Mouse (Mus musculus): ENCODE results near the gene Lmo2.

The Lmo2 gene

DNA sequence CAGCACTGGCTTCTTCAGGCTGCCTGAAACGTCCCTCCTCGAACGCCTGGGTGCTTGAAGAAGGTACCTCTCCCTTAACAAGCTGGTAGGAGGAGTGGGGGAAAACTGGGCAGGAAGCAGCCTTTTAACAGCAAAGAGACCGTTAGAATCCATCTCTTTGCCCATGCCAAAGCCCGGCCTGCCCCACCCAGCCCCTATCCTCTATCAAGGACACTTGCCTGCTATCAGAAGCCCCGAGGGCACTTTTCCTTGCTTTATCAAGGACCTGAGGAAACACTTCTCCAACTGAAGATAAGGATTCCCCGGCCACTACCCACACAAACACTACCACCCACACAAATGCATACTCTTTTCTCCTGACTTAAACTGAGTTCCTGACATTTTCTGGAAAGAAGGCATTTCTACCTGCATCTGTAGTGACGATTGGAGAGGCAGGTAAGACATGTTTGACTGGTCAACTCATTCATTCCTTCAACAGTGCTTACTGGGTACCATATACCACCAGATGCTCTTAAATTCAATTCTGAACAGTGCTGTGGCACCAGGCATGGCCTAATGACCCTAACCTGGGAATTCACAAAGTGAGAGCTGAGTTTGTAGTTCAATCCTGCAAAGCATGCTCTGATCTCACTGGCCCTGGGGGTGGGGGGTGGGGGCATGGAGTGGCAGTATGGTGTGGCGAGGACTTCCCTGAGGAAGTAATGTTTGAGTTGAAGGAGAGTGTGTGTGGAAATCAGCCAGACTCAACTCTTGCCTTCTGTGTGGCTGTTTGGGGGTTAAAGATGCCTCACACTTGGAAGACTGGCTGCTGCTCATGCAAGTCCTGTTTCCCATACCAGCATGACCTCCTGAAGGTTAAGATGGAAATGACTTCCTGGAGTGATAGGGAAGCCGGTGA, at the start of gene Lmo2:
Gene Lmo2 (plus strand): TSS at position 338 of the 898 bp plus-strand sequence.
- no peak for DNase-seq (ENCODE audit: low read depth in 1 of 2, low spot score in 2 of 2)

DNA sequence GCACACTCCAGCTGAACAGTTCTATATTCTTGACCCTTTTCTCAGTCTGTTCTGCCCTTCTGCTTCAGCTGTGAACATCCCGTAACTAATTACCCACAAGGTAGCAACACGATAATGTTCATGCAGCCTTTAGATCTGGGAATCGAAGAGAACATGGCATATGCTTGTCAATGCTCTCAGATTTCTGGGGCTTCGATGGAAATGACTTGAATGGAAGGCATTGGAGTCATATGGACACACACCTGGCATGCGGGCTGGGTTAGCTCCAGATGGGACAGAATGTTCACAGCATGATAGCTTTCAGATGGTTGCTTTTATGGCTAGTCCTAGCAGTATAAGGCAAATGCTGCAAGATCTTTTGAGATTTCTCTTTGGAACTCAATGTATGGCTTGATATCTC, 47.2 kb upstream of the Lmo2 start:
- DNase-seq (ENCODE audit: low read depth in 1 of 2, low spot score in 2 of 2), result no peak

DNA sequence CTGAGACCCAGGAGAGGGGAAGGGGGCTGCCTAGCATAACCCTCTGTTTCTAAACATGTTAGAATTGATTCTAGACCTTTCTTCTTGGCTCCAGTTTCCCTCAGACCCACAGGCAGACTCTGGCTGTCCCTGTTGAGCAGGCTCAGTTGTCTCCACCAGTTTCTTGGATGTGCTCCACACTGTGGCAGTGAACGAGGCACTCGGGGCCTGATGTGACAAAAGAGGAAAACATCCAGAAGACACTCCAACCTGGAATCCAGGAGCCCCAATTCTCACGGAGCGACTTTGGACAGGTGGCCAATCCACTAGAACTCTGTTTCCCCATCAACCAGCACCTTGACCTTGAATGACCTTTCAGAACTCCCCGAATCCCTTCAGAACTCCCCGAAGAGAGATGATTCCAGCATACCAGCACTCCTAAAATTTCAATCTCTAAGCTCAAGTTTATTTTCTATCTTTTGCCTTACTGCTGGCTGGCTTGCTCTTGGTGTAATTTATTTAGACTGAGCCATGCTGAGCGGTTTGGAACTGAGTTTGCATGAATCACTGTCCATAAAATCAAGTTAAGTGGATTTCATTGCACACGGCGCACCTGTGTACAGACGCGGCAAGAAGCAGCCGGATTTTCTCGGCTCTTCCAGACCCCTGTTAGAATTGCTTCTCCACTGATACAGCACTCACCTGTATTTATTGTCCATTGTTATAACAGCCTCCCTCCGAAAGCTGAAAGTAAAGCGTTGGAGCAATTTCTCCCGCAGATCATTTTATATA, 45.1 kb upstream of the Lmo2 start:
- no peak for DNase-seq (ENCODE audit: low read depth in 1 of 2, low spot score in 2 of 2)

DNA sequence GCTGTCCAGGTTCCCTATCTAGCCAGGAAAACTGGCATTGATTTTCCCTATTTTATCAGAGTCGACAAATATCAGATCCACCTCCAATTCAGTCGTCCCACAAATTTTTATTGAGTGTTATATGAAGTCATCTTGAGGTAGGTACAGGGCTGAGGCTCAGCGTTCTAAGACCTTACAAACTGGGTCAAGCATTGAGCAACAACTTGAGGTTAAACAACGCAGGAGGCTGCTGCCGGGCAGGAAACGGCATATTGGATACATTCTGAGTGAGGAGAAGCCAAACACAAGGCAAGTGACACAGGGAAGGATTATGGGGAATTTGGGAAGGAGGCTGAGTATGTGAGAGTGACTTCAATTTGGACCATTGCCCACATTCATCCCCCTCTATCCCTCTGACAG, 44.5 kb upstream of the Lmo2 start:
- DNase-seq (ENCODE audit: low read depth in 1 of 2, low spot score in 2 of 2), result no peak

DNA sequence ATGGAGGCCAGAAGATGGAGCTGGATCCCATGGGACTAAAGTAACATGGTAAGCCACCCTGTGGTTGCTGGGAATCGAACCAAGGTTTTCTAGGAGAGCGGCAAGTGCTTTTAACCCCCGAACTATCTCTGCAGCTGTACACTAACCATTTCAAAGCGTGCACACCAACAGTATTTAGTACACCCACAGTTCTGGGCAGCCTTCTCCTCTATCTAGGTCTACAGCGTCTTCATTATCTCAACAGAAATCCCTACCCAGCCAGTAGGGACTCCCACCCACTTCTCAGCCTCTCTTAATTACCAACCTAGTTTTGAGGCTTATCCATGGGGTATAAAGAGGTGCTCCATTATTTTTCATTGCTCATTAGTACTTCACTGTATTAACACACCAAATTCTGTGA, 41.7 kb upstream of the Lmo2 start:
- no peak for DNase-seq (ENCODE audit: low read depth in 1 of 2, low spot score in 2 of 2)

DNA sequence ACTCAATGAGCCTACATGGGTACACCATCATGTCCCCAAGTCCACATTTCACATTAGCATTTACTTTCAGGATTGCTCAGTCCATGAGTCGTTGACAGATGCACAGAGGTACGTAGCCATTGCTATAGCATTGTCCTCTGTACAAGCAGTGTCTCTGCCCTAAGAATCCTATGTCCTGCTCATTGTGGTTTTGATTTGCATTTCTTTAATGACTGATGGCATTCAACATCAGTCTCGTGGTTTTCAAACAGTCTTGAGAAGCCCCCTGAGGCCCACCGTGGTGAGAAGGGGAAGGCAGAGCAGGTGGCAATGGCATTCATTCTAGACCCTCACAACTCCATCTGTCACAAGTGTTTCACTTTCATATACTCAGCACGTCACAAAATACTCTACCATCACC, 40.4 kb upstream of the Lmo2 start:
- no peak for DNase-seq (ENCODE audit: low read depth in 1 of 2, low spot score in 2 of 2)

DNA sequence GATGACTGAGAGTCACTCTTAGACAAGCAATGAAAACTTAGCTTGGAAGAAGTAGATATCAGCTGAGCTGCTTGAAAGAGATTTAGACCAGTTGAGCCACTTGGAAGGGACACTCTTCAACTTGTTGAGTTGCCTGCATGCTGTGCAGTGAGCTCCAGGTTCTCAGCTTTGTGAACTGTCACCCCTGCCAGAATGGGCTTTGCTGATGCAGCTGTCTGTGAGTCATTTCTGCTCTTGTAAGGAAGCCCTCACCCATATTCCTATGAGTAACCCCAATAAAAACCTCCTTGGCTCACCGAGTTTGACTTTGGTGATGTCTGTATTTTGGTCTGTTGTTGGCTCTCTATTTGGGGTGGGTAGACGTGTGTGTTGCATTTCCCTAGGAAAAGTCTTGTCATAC, 39.4 kb upstream of the Lmo2 start:
- DNase-seq (ENCODE audit: low read depth in 1 of 2, low spot score in 2 of 2), result no peak

DNA sequence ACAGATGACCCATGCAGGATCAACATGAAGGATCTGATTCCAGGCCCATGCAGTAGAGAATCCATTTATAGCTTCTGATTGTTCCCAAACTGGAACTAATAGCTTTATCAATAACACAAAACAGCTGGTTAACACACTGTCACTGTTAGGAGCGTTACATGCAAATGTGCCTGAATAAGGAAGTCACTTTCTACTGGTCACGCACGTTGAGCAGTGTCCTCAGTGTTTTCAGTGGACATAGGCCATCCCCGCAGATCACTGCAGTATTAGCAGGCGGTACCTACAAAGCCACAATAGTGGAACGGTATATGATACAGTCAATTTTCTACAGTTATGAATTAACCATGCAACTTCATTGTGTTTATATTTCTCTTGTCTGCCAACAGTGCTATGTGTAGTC, 38.3 kb upstream of the Lmo2 start:
- no peak for DNase-seq (ENCODE audit: low read depth in 1 of 2, low spot score in 2 of 2)

DNA sequence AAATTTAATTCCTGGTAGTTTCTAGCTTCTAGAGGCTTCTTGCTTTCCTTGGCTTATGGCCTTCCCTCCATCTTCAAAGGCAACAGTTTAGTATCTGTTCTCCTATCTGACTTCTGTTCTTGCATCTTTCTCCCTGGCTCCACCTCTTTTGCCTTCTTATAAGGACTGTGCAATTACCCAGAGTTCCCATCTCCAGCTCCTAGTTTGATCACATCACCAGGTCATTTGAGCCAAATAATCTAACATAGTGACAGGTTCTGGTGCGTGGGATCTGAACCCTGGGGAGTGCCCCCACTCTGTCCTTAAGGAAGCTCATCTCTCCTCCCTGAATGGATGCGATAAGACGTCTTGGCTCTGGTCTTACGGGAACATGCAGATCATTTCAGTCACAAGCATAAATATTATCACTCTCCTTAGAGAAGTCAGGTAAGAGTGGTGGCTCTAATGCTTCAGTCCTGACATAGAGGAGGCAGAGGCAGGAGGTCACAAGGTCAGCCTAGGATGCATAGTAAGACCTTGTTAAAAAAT, 31.1 kb upstream of the Lmo2 start:
- DNase-seq (ENCODE audit: low read depth in 1 of 2, low spot score in 2 of 2), result no peak

DNA sequence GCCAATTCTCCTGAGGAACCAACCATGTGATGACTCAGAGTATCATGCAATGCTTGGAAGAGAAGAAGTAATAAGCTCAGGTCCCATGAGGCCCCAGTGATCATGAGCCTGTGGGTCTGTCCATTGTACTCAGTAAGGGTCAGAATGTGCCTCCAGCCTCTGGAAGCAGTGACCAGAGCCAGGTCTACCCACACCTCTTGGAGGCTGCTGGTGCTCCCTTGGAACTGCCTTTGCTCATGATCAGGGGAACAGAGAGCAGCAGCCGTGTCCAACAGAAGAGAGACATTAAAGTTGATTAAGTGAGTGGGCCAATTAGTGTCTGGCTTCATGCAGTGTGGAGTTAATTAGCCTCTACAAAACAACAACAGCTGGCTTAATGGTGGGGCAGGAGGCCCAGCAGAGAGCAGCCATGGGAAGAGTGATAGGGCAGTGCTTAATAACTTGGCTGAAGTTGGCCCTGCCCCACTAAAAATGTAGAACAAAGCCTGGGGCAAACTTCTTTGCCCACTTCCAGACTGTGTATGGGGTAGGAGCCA, 30.1 kb upstream of the Lmo2 start:
- DNase-seq (ENCODE audit: low read depth in 1 of 2, low spot score in 2 of 2), result no peak

DNA sequence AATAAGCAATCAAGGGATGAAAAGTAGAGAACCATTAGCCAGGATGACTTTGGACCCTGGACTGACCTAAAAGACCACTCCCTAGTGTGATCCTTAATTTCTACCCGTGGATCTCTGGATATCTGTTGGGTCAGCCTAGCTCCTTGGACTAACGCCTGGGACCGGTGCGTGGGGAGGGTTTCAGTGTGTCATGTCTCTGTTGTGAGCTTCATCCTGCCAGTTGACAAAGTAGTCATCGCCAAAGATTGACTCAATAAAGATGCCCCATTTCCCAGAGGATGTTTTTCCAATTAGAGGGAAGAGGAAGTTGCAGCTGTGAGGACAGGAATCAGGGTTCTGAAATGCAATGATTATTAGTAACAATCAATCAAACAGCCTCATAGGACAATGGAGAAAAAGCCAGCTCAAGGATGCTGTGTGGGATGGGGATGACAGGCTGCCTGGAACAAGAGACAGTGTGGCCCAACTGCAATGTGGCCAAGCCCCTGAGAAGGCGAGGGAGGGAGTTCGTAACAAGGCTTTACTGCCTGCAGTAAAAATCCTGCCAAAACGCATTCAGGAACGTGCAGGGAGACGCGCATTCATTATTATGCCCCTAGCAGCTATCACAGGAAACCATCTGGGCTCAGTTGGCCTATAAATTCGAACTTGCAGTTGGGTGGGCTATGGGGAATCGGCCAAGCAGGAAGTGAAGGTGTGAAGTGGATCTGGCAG, 27.3 kb upstream of the Lmo2 start:
- no peak for DNase-seq (ENCODE audit: low read depth in 1 of 2, low spot score in 2 of 2)

DNA sequence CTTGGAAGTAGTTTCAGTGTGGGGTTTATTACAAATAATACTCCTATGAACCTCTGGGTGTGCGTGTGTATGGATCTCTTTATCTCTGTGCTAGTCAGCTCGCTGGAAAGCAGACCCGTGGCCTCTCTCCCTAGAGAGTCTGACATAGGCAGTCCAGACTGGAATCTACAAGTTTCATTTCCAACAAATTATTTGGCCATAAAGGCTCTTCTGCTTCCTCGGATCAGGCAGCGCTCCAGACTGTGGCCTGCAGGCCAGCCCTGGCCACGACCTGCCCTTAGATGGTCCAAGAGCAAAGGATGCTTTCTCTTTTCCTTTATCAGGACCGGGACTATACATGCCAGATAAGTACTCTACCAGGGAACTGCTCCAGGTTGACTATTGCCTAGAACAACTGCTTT, 26.3 kb upstream of the Lmo2 start:
- no peak for DNase-seq (ENCODE audit: low read depth in 1 of 2, low spot score in 2 of 2)

DNA sequence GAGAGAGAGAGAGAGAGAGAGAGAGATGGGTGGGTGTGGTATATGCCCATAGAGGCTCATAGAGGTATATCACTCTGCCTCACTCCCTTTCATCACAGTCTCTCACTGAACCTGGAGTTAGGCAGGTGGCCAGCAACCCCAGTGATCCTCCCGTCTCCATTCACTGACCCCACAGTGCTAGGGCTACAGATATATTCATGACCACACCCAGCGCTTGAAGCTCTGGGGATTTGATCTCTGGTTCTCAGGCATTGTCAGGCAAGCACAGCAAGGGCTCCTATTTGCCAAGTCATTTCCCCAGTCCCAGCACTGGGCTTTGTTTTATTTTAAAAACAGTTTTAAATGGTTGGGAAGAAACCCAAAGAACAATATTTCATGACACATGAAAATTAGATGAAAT, 25.8 kb upstream of the Lmo2 start:
- no peak for DNase-seq (ENCODE audit: low read depth in 1 of 2, low spot score in 2 of 2)

DNA sequence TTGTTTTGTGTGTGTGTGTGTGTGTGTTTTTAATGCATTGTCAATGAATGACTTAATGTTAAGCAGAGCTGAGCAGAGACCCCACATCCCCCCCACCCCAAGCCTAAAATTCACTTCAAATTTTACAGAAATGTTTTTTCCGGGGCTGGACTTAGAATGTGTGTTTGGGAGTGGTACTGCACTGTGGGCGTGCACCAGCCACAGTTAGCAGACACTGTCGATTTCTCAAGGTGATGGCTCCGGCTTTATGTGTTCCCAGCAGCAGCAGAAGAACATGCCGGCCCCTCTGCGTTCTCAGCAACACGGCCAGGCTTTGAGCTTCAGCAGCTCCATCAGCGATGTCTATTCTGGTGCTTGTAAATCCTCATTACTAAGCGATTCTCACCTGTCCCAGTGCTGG, 25.3 kb upstream of the Lmo2 start:
- DNase-seq (ENCODE audit: low read depth in 1 of 2, low spot score in 2 of 2), result no peak

DNA sequence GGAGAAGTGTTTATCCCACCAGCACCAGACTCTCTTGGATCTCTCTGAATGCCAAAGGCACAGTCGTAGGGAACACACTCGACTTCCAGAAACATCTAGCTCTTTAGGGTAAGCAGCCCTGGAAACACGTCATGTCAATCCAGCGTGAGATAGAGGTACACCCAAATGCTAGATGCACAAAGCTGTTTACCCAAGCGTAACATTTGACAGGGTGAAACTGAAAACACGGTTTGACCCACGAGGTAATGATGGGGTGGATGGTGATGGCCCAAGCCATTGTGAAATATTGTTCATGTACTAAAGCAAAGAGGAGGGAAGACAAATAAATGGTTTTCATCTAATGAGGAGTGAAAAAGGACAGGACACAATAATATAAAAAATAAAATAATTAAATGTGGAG, 23.5 kb upstream of the Lmo2 start:
- no peak for DNase-seq (ENCODE audit: low read depth in 1 of 2, low spot score in 2 of 2)

DNA sequence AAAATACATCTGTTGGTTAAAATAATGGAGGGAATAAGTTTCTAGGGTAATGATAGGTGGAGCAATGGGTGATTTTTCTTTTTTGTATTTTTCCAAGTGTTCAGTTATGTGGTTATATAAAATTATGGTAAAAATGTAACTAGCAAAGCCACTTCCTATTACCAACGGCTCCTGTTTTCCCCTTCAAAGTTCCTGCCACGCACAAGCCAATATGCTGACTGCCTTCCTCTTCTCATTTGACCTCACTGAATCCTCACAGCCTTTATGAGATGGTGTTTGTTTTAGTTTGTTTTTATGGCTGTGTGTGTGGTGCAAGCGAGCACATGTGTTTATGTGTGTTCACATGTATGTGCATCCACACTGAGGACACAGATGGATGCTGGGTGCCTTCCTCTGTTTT, 23.1 kb upstream of the Lmo2 start:
- no peak for DNase-seq (ENCODE audit: low read depth in 1 of 2, low spot score in 2 of 2)

DNA sequence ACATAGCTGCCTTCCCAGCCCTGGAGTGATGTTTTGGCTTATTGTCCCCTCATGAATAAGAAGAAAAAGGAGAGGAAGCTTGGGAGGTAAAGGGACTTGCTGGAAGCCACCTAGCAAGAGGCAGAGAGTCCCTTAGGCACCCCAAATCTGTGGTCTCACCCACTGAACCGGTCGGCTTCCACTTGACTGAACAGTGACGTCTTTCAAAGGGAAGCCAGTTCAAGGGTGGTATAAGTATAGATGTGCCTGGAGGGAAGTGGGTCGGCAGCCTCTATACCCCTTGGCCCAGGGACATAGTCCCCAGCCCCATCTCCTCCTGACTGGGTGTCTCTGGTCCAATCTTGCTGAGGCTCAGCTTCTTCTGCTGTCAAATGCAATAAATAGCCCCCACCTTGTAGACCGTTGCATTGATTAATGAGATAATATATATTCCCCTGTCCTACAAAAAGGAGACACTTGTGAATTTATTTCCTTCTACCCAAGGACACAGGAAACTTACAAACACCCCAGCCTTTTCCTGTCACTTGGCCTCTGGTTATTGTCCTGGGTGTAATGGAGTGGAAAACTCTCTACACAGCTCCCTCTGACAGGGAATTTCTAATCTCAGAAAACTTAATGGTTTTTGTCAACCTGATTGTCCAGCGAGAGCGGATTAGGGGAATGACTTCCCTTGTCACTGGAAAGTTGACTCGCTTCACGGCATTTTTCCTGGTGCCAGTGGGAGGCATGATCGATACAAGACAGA, 21.9 kb upstream of the Lmo2 start:
- no peak for DNase-seq (ENCODE audit: low read depth in 1 of 2, low spot score in 2 of 2)

DNA sequence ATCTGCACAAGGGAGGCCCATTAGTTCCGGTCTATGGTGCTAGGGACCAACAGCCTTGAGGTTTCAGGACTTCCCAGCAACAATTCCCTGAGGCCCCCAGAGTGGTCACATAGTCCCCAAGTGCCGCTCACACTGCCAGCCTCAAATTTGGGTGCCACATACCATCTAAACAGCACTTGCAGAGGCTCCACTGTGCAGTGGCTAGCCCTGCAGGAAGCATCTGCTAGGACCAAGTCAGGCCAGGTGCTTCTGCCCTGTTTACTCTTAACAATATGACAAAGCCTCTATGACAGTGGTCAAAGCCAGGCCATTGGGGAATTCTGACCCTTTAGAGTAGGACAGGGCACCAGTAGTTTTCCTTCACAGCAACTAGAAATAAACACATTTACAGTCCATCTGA, 21.1 kb upstream of the Lmo2 start:
- DNase-seq (ENCODE audit: low read depth in 1 of 2, low spot score in 2 of 2), result no peak

DNA sequence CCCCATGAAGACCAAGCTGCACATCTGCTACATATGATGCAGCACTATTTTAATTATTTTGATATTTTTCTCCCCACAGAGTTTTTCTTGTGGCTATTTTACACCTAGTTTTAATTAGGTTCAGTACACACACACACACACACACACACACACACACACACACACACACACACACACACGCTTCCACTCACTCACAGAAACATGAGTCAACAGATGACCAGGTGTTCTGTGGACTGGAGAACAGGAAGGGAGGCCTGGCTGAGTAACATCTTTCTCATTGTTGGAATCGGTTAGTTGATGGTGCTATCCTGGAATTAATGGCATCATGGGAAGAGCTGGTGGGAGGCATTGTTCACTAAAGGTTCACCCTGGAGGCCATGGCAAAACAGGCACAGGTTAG, 20.1 kb upstream of the Lmo2 start:
- DNase-seq (ENCODE audit: low read depth in 1 of 2, low spot score in 2 of 2), result no peak

DNA sequence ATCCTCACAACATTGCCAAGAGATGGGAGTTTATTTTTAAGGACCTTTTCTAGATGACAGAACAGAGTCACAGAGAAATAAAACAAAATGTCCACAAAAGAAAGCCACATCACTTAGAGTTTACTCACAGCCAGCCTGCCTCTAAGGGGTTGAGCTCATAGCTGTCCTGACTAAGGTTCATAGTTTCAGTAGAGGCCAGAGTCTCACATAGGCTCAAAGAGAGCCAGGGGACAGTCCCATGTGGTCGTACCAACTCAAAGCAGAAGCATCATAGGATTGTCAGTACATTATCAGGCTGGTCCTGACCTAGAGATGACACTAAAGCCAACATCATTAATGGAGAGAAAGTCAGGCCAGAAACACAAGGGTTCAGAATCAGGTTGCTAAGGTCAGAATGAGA, 19.2 kb upstream of the Lmo2 start:
- DNase-seq (ENCODE audit: low read depth in 1 of 2, low spot score in 2 of 2), result no peak

DNA sequence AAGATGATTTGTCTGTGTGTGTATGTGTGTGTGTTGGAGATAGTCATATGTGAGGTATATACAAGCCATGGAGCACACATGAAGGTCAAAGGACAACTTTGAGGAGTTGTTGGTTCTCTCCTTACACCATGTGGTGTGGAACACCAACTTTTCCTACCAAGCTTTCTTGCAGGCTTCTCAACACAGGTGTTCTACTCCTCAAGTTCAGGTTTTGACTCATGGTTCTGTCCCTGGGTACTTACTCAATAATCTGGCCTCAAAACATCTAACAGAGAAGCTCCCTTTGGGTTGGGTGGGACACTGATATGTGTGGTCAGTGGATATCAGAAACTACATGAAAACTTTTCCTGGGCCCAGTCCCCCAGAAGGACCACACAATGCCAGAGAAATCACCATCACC, 18.8 kb upstream of the Lmo2 start:
- no peak for DNase-seq (ENCODE audit: low read depth in 1 of 2, low spot score in 2 of 2)

Data from monocyte, adult 2 months (primary cell).